Mouse (Mus musculus) lung, embryonic 16.5 days (tissue): ENCODE data around the gene Mosmo. TPM values are rescaled to one million over a fixed set of nuclear protein-coding genes. Genes with fewer than 3 reads are reported as not detected.

Source experiments
- polyA plus RNA-seq: library from polyadenylated mRNA; unstranded; fragments of >200 nt; fragmentation: Nextera tagmentation; extraction: Ambion mirVana; gene quantifications from 2 replicates; pipeline ENCODE4 v1.2.1, GENCODE M21; 2015

The Mosmo gene
- polyA plus RNA-seq, 1 experiment from 2014 or later, result 11.7 TPM

Other genes with a start within 250 kb of the Mosmo start
- 173 and 181 TPM in 2 replicates for gene Uqcrc2, start 42.4 kb upstream of the Mosmo start, polyA plus RNA-seq
- gene Pdzd9, start 7.3 kb upstream of the Mosmo start, polyA plus RNA-seq, result 0.20 and 0.28 TPM in 2 replicates
- 2.3 and 2.9 TPM in 2 replicates for gene Vwa3a, start 61.7 kb downstream of the Mosmo start, polyA plus RNA-seq
- gene Gm5737, start 134.7 kb downstream of the Mosmo start, polyA plus RNA-seq, result not detected in 2 replicates
- 48.5 and 54.6 TPM in 2 replicates for gene Eef2k, start 165.2 kb downstream of the Mosmo start, polyA plus RNA-seq
- 27.7 and 28.3 TPM in 2 replicates for gene Polr3e, start 240.1 kb downstream of the Mosmo start, polyA plus RNA-seq